Mouse (Mus musculus) C2C12 (cell line): ENCODE measurements around the gene Nfya.

Experiments used
- CEBPB ChIP-seq: IDR thresholded peaks from one replicate; pipeline ENCODE4 v1.6.1; 2011; ENCODE audit warnings: low read depth, mild to moderate bottlenecking, control low read depth, moderate library complexity
- CTCF ChIP-seq: IDR thresholded peaks from one replicate; pipeline ENCODE4 v1.5.1; 2011; ENCODE audit not compliant: control insufficient read depth, insufficient read depth, insufficient read length
- MAX ChIP-seq: IDR thresholded peaks from one replicate; pipeline ENCODE4 v1.6.1; 2011; ENCODE audit warnings: mild to moderate bottlenecking, control low read depth
- MYOG ChIP-seq: IDR thresholded peaks from one replicate; pipeline ENCODE4 v1.6.1; 2011; ENCODE audit not compliant: control insufficient read depth, insufficient read length; ENCODE audit errors: extremely low read depth
- USF1 ChIP-seq: IDR thresholded peaks from one replicate; pipeline ENCODE4 v1.6.1; 2011; ENCODE audit warnings: low read depth, mild to moderate bottlenecking, control low read depth, moderate library complexity

DNA sequence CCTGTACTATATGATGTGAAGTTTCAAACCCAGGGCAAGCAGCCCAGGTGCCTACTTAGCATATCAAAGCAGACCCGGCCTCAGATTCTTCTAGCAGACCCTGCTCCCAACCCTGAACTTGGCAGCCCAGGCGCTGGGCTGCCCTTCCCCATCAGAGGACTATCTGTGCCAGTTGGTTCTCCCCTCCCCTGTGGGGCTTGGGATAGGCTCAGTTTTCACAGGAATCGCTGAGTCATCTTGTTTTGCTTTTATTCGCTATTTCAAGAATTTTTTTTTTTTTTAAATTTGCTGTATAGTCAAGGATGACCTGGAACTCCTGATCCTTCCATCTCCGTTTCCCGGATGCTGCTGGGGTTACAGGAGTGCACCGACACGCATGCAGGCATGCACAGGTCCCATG, 38.0 kb upstream of the Nfya start:
- TF ChIP-seq MYOG (no peak), CTCF (no peak), MAX (no peak), USF1 (no peak), CEBPB (no peak)
